Mouse (Mus musculus) E14TG2a.4 (cell line): ENCODE measurements around the gene Tfap2b.

Source experiments
- H3K27me3 ChIP-seq: 2 replicates; pipeline ENCODE4 v1.6.1; 2014; ENCODE audit warnings: low read length, control low read depth; ENCODE audit not compliant: insufficient read depth
- H3K36me3 ChIP-seq: 2 replicates; pipeline ENCODE4 v1.6.1; 2014; ENCODE audit warnings: low read length, control low read depth; ENCODE audit not compliant: insufficient read depth
- H3K4me1 ChIP-seq: replicated peaks from 2 replicates; pipeline ENCODE4 v1.6.1; 2014; ENCODE audit warnings: low read depth, low read length, control low read depth
- H3K4me3 ChIP-seq: replicated peaks from 2 replicates; pipeline ENCODE4 v1.5.1; 2014; ENCODE audit warnings: mild to moderate bottlenecking, low read length
- H3K9me3 ChIP-seq: 2 replicates; pipeline ENCODE4 v1.6.1; 2014; ENCODE audit warnings: low read length, control low read depth
- CTCF ChIP-seq: conservative IDR thresholded peaks from 2 replicates; pipeline ENCODE4 v1.5.1; 2014; ENCODE audit warnings: low read length
- NANOG ChIP-seq: IDR thresholded peaks from 2 replicates; pipeline ENCODE4 v1.6.1; 2014; ENCODE audit warnings: borderline replicate concordance, low read length, mixed read lengths
- POU5F1 ChIP-seq: IDR thresholded peaks from 2 replicates; pipeline ENCODE4 v1.6.1; 2014; ENCODE audit warnings: low read length, borderline replicate concordance

Tfap2b gene

GRCm38 (mm10) chr1:19236591-19236990 is 27.9 kb downstream of the Tfap2b start:
- H3K27me3 ChIP-seq = peaks cover 79% of the 10 kb centered on the region
- H3K4me1 ChIP-seq = peaks cover 49% of the 10 kb centered on the region
- H3K36me3 ChIP-seq = no peaks in the 10 kb centered on the region
- TF ChIP-seq CTCF (no peak), NANOG (no peak), POU5F1 (no peak)
- peak overlapping the region; percentile 32 for H3K4me3 ChIP-seq
- H3K9me3 ChIP-seq = no peaks in the 10 kb centered on the region

- Histone ChIP-seq H3K36me3 (no peaks in the 10 kb centered on the region), H3K9me3 (no peaks in the 10 kb centered on the region), H3K27me3 (peaks cover 81% of the 10 kb centered on the region), H3K4me1 (peaks cover 54% of the 10 kb centered on the region), H3K4me3 (no peak overlapping the region)
- TF ChIP-seq CTCF = no peak
- no peak for TF ChIP-seq NANOG
- TF ChIP-seq POU5F1 = no peak
Measured at GRCm38 (mm10) chr1:19237061-19237460, 28.3 kb downstream of the Tfap2b start.

- TF ChIP-seq CTCF (no peak), NANOG (no peak)
- Histone ChIP-seq H3K36me3 (no peaks in the 10 kb centered on the region), H3K4me3 (no peak overlapping the region), H3K9me3 (no peaks in the 10 kb centered on the region), H3K4me1 (peaks cover 49% of the 10 kb centered on the region), H3K27me3 (peaks cover 82% of the 10 kb centered on the region)
Measured at GRCm38 (mm10) chr1:19237721-19238410, 29.2 kb downstream of the Tfap2b start.

DNA sequence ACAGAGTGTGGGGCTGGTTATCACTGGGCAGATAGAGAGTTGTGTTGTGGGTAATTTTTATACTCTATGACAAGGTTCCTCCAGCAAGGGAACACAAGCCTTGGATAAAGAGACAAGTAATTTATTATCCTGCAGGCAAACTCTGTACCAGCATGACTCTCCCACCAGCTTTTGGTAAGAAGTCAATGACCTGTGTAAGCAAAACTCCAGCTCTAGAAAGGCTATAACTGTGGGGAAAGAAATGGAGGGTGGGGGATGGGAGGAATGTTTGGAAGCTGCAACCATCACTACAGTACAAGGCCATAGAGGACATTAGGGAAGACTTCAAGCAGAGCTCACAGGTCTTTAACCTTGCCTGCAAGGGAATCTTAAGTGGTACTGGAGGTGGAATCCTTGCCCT is 31.3 kb downstream of the Tfap2b start:
- no peaks in the 10 kb centered on the region for H3K9me3 ChIP-seq
- peaks cover 37% of the 10 kb centered on the region for H3K4me1 ChIP-seq
- no peaks in the 10 kb centered on the region for H3K36me3 ChIP-seq
- peaks cover 76% of the 10 kb centered on the region for H3K27me3 ChIP-seq
- TF ChIP-seq POU5F1 (no peak), CTCF (no peak), NANOG (no peak)
- H3K4me3 ChIP-seq = no peak overlapping the region

- Histone ChIP-seq H3K9me3 (no peaks in the 10 kb centered on the region), H3K4me1 (peaks cover 29% of the 10 kb centered on the region), H3K4me3 (no peak overlapping the region; the same call in 1 of the 2 replicates), H3K36me3 (no peaks in the 10 kb centered on the region), H3K27me3 (peaks cover 64% of the 10 kb centered on the region)
- TF ChIP-seq CTCF = no peak
- TF ChIP-seq POU5F1 = no peak
- TF ChIP-seq NANOG = no peak
Measured at GRCm38 (mm10) chr1:19241316-19241715, 32.6 kb downstream of the Tfap2b start.

GRCm38 (mm10) chr1:19242021-19242420 is 33.3 kb downstream of the Tfap2b start:
- Histone ChIP-seq H3K27me3 (peaks cover 57% of the 10 kb centered on the region), H3K4me3 (no peak overlapping the region), H3K9me3 (no peaks in the 10 kb centered on the region), H3K4me1 (peaks cover 22% of the 10 kb centered on the region), H3K36me3 (no peaks in the 10 kb centered on the region)
- no peak for TF ChIP-seq NANOG
- TF ChIP-seq CTCF = no peak
- no peak for TF ChIP-seq POU5F1

DNA sequence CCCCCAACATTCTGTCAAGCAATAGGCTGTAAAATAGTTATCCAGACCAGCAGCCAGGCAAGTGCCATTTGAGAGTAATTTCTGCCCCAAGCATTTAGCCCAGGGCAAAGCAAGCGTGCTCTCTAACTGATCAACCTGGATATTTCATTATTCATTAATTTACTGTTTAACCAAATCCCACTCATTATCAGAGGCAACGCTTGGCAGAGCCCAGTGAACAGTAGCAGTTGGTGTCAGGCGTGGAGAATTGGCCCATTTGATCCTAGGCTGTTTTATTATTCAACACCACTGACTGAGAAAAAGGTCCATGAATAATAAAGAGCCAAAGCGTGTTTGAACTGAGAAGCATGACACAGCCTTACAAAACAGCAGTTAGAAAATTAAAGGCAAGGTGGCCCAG is 36.3 kb downstream of the Tfap2b start:
- Histone ChIP-seq H3K27me3 (peaks cover 36% of the 10 kb centered on the region), H3K4me1 (peaks cover 19% of the 10 kb centered on the region), H3K9me3 (no peaks in the 10 kb centered on the region), H3K36me3 (no peaks in the 10 kb centered on the region), H3K4me3 (no peak overlapping the region)
- TF ChIP-seq NANOG (no peak), CTCF (no peak), POU5F1 (no peak)

- H3K27me3 ChIP-seq = peaks cover 2% of the 10 kb centered on the region; the same call in 1 of the 2 replicates
- no peaks in the 10 kb centered on the region for H3K36me3 ChIP-seq
- no peaks in the 10 kb centered on the region for H3K9me3 ChIP-seq
- no peak overlapping the region for H3K4me3 ChIP-seq
- no peaks in the 10 kb centered on the region for H3K4me1 ChIP-seq
- TF ChIP-seq NANOG (no peak), POU5F1 (no peak), CTCF (no peak)
Measured at GRCm38 (mm10) chr1:19251286-19251685, 42.6 kb downstream of the Tfap2b start.

DNA sequence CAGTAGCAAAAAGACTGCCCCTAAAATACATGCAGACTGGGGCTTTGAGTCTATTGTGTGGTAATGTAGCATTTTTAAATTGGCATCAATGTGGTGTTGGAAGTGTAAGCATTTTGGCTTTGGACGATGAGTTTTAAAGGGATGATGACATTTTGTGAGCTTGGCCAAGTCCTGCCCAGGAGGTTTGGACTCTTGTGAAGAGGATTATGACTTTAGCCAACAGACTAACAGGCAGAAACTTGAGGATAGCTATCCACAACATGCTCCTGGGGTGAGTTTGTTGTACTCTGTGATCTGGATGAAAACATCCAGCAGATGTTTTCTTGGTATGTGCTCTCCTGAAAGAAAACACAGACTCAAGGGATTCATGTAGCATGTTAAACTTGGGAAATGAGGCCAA is 60.9 kb downstream of the Tfap2b start:
- 0 out of 2 replicates have a peak, but pooled peaks cover 3% of the 10 kb centered on the region for H3K27me3 ChIP-seq
- H3K4me1 ChIP-seq = no peaks in the 10 kb centered on the region
- no peak overlapping the region for H3K4me3 ChIP-seq
- H3K36me3 ChIP-seq = no peaks in the 10 kb centered on the region
- peaks cover 12% of the 10 kb centered on the region for H3K9me3 ChIP-seq
- TF ChIP-seq CTCF (no peak), POU5F1 (no peak), NANOG (no peak)
